Mouse (Mus musculus) MEL (cell line): ENCODE measurements around the gene Gsto2.

ENCODE experiments used
- CTCF ChIP-seq, 3 experiments: IDR thresholded peaks in 2 of 3; conservative IDR thresholded peaks in 1 of 3; 2 replicates each; pipeline ENCODE4 v1.5.1; 2011 to 2012; ENCODE audit warnings: low read length in 3 of 3, low read depth in 2 of 3, mild to moderate bottlenecking in 2 of 3, improper control_type of control experiment in 1 of 3, inconsistent platforms in 1 of 3, mixed read lengths in 1 of 3, moderate library complexity in 1 of 3; ENCODE audit not compliant: control insufficient read depth in 1 of 3, insufficient read depth in 1 of 3, poor library complexity in 1 of 3, severe bottlenecking in 1 of 3
- E2F4 ChIP-seq: IDR thresholded peaks from 2 replicates; pipeline ENCODE4 v1.6.1; 2011; ENCODE audit warnings: low read depth, low read length, improper control_type of control experiment, borderline replicate concordance
- GATA1 ChIP-seq: IDR thresholded peaks from 2 replicates; pipeline ENCODE4 v1.6.1; 2011; ENCODE audit warnings: low read depth, low read length, improper control_type of control experiment
- HCFC1 ChIP-seq: IDR thresholded peaks from 2 replicates; pipeline ENCODE4 v1.6.1; 2012; ENCODE audit warnings: low read depth, mild to moderate bottlenecking, inconsistent platforms, low read length, improper control_type of control experiment, moderate library complexity
- MAFK ChIP-seq: IDR thresholded peaks from 2 replicates; pipeline ENCODE4 v1.6.1; 2011; ENCODE audit warnings: low read depth, mild to moderate bottlenecking, low read length, improper control_type of control experiment, borderline replicate concordance
- MAX ChIP-seq: IDR thresholded peaks from 2 replicates; pipeline ENCODE4 v1.6.1; 2011; ENCODE audit warnings: low read length, improper control_type of control experiment
- MYC ChIP-seq: IDR thresholded peaks from 2 replicates; pipeline ENCODE4 v1.6.1; 2011; ENCODE audit warnings: low read depth, mild to moderate bottlenecking, low read length, improper control_type of control experiment, moderate library complexity
- NELFE ChIP-seq: IDR thresholded peaks from 2 replicates; pipeline ENCODE4 v1.6.1; 2011; ENCODE audit warnings: low read depth, low read length, improper control_type of control experiment
- POLR2A ChIP-seq, 2 experiments: IDR thresholded peaks; 2 replicates each; pipeline ENCODE4 v1.6.1; 2011 to 2012; ENCODE audit warnings: low read length in 2 of 2, mild to moderate bottlenecking in 2 of 2, control low read depth in 1 of 2, improper control_type of control experiment in 1 of 2, low read depth in 1 of 2, moderate library complexity in 1 of 2; ENCODE audit not compliant: control insufficient read depth in 1 of 2, insufficient read depth in 1 of 2, poor library complexity in 1 of 2
- RCOR1 ChIP-seq: IDR thresholded peaks from 2 replicates; pipeline ENCODE4 v1.6.1; 2012; ENCODE audit warnings: low read depth, mild to moderate bottlenecking, inconsistent platforms, low read length, improper control_type of control experiment
- USF1 ChIP-seq: IDR thresholded peaks from 2 replicates; pipeline ENCODE4 v1.6.1; 2014; ENCODE audit warnings: low read depth, mild to moderate bottlenecking, inconsistent platforms, low read length, improper control_type of control experiment, moderate library complexity
- USF2 ChIP-seq, 2 experiments: IDR thresholded peaks; 2 replicates each; pipeline ENCODE4 v1.6.1; 2011 to 2012; ENCODE audit warnings: improper control_type of control experiment in 2 of 2, low read length in 2 of 2, borderline replicate concordance in 1 of 2, inconsistent platforms in 1 of 2, low read depth in 1 of 2, mild to moderate bottlenecking in 1 of 2; ENCODE audit not compliant: insufficient read depth in 1 of 2
- ZNF384 ChIP-seq: IDR thresholded peaks from 2 replicates; pipeline ENCODE4 v1.6.1; 2012; ENCODE audit warnings: low read depth, mild to moderate bottlenecking, inconsistent platforms, low read length, improper control_type of control experiment

GRCm38 (mm10) chr19:47914191-47914590 is 48.9 kb downstream of the Gsto2 start:
- TF ChIP-seq POLR2A (IDR thresholded peaks at IDR 0.05; ENCODE audit: control insufficient read depth in 1 of 2, insufficient read depth in 1 of 2, low read depth in 1 of 2, low read length in 2 of 2, poor library complexity in 1 of 2), result no peak
- no peak for TF ChIP-seq RCOR1
- no peak for TF ChIP-seq HCFC1
- TF ChIP-seq MAX, result no peak
- no peak for TF ChIP-seq CTCF (IDR thresholded peaks at IDR 0.05 in 2 of 3, conservative IDR thresholded peaks at IDR 0.05 in 1 of 3; ENCODE audit: control insufficient read depth in 1 of 3, insufficient read depth in 1 of 3, low read depth in 2 of 3, low read length in 3 of 3, poor library complexity in 1 of 3, severe bottlenecking in 1 of 3)
- no peak for TF ChIP-seq E2F4
- TF ChIP-seq MAFK, result no peak
- TF ChIP-seq GATA1, result no peak
- no peak for TF ChIP-seq USF2 (IDR thresholded peaks at IDR 0.05; ENCODE audit: borderline replicate concordance in 1 of 2, insufficient read depth in 1 of 2, low read depth in 1 of 2, low read length in 2 of 2)
- no peak for TF ChIP-seq NELFE
- TF ChIP-seq USF1, result no peak
- no peak for TF ChIP-seq MYC
- no peak for TF ChIP-seq ZNF384
